Mouse (Mus musculus) layer of hippocampus, adult 9-11 months (tissue): ENCODE results near the gene Mrpl19.
A peak's percentile ranks its signal among the peaks of the same experiment; 100 is the strongest.

Experiments
- DNase-seq: peaks from one replicate; pipeline ENCODE4 v3.0.0; 2022

Mrpl19 gene

GRCm38 (mm10) chr6:81965296-81966067, at the start of gene Mrpl19:
Gene Mrpl19 (minus strand): TSS chr6:81965958.
- DNase-seq: peak; percentile 91

- no peak for DNase-seq
These were observed 46.6 kb upstream of the Mrpl19 start for GRCm38 (mm10) chr6:82012392-82012791.

GRCm38 (mm10) chr6:81990049-81990810, 24.5 kb upstream of the Mrpl19 start:
- DNase-seq: peak; percentile 27

DNA sequence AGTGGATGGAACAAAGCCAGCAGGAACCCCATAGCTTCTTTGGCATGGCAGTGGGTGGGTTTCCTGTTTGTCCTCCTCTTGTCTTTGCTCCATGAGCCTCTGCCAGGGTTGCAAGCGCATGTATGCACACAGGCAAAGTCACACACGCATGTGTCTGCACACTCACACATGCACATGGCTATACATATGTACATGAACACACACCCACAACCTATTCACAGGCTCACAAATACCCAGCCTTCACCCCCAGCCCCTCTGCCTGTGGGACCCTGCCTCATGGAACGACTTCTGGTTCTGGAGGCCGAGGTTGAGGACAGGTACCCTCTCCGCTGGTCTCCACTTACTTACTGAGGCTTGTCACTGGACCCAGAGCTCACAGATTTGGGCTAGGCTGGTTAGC, 22.6 kb upstream of the Mrpl19 start:
- no peak for DNase-seq

- DNase-seq: peak; percentile 62
These were observed 21.8 kb upstream of the Mrpl19 start for GRCm38 (mm10) chr6:81987580-81987979.

- DNase-seq: peak; percentile 78
These were observed 21.3 kb upstream of the Mrpl19 start for GRCm38 (mm10) chr6:81987010-81987409.

DNA sequence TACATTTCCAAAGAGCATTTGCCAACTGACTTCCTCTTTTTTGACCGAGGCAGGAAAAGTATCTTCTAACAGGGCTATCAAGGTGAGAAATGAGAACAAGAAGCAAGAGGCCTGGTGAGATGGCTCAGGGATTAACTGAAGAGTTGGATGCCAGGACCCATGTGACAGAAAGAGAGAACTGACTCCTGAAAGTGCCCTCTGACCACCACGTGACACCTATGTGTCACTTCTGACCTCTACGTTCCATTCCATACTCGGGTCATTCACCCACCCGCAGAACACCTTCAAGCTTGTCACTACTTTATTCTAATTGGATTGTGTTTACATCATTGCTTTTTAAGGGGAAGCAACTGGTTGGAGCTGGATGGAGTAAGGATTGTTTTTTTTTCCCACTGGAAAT, 20.8 kb upstream of the Mrpl19 start:
- no peak for DNase-seq

DNA sequence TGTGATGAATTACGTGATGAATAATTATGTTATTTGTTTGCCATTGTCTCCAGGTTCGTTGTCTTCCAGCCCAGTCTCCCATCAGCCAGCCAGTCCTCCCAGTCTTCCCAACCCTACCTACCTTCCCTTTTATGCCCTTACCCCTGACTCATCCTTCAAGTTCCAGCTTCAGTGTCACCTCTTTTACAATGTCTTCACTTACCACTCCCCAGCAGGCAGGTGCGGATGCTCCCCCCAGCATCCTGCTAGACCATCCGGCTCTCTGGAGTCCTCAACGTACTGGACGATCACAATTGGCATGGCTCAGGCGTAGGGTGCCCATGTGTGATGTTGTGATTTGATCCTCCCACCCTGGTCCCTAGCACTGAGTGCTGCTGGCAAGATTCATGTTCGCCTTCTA, 20.4 kb upstream of the Mrpl19 start:
- no peak for DNase-seq

- no peak for DNase-seq
These were observed 13.5 kb upstream of the Mrpl19 start for GRCm38 (mm10) chr6:81979286-81979685.

DNA sequence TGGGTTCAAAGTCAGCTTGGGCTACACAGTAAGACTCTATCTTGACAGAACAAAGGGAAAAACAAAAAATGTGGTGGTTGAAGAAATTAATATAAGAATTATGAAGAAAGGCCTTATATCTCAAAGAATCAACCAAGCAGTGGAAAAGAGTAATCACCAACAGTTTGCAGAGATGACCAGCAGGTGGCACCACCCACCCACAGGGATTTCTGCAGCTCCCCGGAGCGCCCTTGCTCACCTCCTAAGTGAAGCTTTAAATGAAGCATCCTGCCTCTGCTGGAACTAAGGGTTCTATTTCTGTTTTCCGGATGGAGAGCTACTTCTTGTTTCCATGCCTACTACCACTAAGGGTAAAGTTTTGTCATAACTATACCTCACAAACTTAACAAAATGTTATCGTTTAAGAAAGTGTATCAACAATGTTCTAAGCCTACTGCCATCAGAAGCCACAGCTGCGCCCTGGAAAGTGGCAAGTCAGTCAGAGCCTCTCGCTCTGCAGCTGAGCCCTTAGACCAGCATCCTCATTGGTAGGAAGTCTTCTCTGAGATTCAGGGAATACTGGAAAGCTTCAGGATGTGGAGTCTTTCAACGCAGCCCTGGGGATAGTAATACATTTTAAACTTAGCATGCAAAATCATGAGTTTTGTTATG, 10.3 kb upstream of the Mrpl19 start:
- peak; percentile 38 for DNase-seq

DNA sequence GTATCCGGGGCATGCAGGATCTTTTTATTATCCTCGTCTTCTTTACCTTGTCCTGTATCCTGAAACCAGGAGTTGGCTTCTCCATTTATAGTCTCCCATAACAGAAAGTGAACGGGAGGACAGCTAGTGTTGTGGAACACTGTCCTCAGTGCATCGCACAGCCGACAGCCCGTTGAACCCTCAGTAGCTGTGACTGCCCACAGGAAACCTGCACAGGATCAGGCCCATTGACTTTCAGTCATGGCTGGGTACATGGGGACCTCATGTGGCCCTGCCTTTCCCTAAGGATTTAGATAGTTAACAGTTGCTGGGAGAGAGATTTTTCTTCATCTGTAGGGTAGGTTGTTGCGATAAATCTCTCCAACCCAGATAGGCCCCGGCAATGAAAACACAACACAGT, 6.8 kb upstream of the Mrpl19 start:
- DNase-seq: no peak

- no peak for DNase-seq
These were observed 5.4 kb upstream of the Mrpl19 start for GRCm38 (mm10) chr6:81971196-81971595.

- no peak for DNase-seq
These were observed 348 bp upstream of the Mrpl19 start for GRCm38 (mm10) chr6:81966068-81966544.

DNA sequence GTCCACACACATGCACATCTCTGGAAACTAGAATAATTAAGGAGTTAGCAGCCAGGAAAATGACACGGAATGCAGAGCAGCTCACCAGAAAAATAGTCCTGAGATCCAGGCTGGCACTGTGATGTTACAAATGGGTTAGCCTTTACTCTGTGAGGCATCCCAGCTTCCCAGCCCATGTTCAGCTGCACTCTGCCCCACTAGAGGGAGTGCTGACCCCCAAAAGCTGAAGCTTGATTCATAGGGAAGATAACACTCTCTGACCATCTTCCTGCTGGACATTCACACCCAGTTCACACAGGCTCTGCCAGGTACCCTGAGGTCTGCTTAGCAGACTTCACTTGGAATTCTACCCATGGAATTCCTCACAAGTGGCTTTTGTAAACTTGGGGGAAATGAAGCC, 5.5 kb downstream of the Mrpl19 start:
- no peak for DNase-seq

DNA sequence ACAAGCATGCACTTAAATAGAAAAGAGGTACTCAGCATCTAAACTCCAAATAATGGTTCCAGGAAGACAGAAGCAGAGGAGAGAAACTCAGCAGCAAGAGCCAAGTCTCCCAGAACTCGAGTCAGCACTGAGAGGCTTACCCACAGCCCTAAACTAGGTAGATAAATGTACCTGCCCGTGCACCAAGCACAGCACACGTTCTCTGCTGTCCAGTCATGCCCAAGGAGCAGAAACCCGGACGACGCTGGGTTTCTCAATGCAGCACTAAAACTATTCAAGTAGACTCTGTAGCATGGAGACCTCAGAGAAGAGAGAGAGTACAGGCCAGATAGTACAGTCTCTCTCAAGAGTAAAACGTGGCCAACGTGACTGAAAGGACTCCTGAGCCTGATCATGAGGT, 5.9 kb downstream of the Mrpl19 start:
- no peak for DNase-seq

- no peak for DNase-seq
These were observed 7.8 kb downstream of the Mrpl19 start for GRCm38 (mm10) chr6:81957992-81958391.

- no peak for DNase-seq
These were observed 9.4 kb downstream of the Mrpl19 start for GRCm38 (mm10) chr6:81956399-81956798.

DNA sequence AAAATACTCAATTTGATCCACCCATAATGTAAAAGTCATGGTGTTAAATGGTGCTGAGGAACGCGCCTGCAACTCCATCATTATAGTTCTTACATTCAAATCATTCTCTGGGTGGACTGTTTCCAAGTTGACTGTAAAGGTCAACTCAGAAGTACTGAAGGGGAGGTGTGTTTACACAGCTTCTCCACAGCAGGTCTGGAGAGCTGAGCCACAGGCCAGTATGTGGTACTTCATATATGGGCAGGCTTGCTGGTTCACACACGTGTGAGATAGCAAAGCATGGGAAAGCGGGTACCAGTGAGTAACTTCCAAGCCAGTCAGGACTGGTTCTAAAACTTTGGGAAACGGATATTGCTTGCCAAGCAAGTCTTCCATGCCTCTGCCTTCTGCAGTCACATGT, 10.6 kb downstream of the Mrpl19 start:
- DNase-seq: no peak

- DNase-seq: peak; percentile 47
These were observed 18.9 kb downstream of the Mrpl19 start for GRCm38 (mm10) chr6:81946906-81947305.

GRCm38 (mm10) chr6:81944432-81944831, 21.3 kb downstream of the Mrpl19 start:
- no peak for DNase-seq

DNA sequence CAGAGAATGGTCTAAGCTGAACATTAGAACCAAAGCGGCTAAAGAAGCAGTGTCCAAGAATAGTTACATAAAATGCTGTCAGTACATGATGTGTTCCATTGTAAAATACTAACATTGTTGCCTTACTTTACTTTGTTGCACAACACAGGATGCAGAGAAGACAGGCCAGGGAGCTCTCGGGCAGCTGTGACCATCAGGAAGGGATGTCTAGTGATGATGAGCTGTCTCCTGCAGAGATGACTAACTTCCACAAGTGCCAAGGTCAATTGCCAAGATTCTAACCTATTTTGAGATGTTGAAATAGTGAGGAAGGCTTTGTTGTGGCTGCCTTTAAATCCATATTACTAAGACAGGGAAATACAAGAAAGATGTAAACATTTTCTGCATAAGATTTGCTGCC, 22.5 kb downstream of the Mrpl19 start:
- no peak for DNase-seq

- no peak for DNase-seq
These were observed 24.0 kb downstream of the Mrpl19 start for GRCm38 (mm10) chr6:81941718-81942117.

DNA sequence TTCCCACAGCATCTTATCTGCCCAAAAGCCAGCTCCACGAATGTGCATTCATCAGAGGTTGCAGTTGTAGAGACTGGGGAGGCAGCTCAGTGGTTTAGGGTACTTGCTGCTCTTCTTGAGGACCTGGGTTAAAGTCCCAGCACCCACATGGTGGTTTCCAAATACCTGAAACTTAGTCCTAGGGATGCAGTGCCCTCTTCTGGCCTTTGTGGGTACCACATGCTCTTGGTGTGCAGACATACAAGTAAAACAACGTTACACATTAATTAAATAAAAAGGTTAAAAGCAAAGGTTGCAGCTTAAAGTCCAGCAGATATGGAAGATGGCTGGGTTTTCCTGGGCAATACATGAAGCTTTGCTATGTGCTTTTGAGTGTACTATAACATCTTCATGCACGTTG, 32.5 kb downstream of the Mrpl19 start:
- no peak for DNase-seq

GRCm38 (mm10) chr6:81929402-81929801, 36.4 kb downstream of the Mrpl19 start:
- no peak for DNase-seq
